Mouse (Mus musculus) lung, embryonic 16.5 days (tissue): ENCODE results near the gene Prep. TPM values are rescaled to one million over a fixed set of nuclear protein-coding genes. Genes with fewer than 3 reads are reported as not detected.

Source experiments
- ATAC-seq: fragments of 200-750 bp; cut with Nextera tagmentation; 2 replicates; pipeline ENCODE4 v1.8.0; 2017; ENCODE audit warnings: low read depth, mild to moderate bottlenecking, moderate library complexity
- H3K27ac ChIP-seq: fragments of 300-500 bp; sonication (generic); 2 replicates; pipeline ENCODE4 v1.5.1; 2014; ENCODE audit warnings: mild to moderate bottlenecking, control low read depth, low read length
- H3K27me3 ChIP-seq: fragments of 300-500 bp; sonication (generic); 2 replicates; pipeline ENCODE4 v1.6.1; 2014; ENCODE audit warnings: low read depth, low read length, mixed read lengths; ENCODE audit not compliant: control insufficient read depth, insufficient read depth
- H3K36me3 ChIP-seq: fragments of 300-500 bp; sonication (generic); 2 replicates; pipeline ENCODE4 v1.6.1; 2014; ENCODE audit warnings: low read length; ENCODE audit not compliant: control insufficient read depth, insufficient read depth
- H3K4me1 ChIP-seq: fragments of 300-500 bp; sonication (generic); replicated peaks from 2 replicates; pipeline ENCODE4 v1.6.1; 2014; ENCODE audit warnings: low read length, mixed read lengths; ENCODE audit not compliant: control insufficient read depth, insufficient read depth
- H3K4me2 ChIP-seq: fragments of 300-500 bp; sonication (generic); 2 replicates; pipeline ENCODE4 v1.6.1; 2014; ENCODE audit warnings: low read depth, low read length, control low read depth
- H3K4me3 ChIP-seq: fragments of 300-500 bp; sonication (generic); 2 replicates; pipeline ENCODE4 v1.5.1; 2014; ENCODE audit warnings: mild to moderate bottlenecking, low read length, control low read depth
- H3K9ac ChIP-seq: fragments of 300-500 bp; sonication (generic); 2 replicates; pipeline ENCODE4 v1.6.1; 2014; ENCODE audit warnings: low read length, control low read depth
- H3K9me3 ChIP-seq: fragments of 300-500 bp; sonication (generic); 2 replicates; pipeline ENCODE4 v1.6.1; 2016; ENCODE audit warnings: low read length; ENCODE audit not compliant: control insufficient read depth
- WGBS: fragments of 180-500 bp; shearing (Covaris S2); extraction: QIAGEN DNeasy Blood & Tissue Kit; methylation state at CpG from one replicate; pipeline ENCODE4 v1.1.7; 2014; 5-methylcytosine and 5-hydroxymethylcytosine counted together
- polyA plus RNA-seq: library from polyadenylated mRNA; unstranded; fragments of >200 nt; fragmentation: Nextera tagmentation; extraction: Ambion mirVana; gene quantifications from 2 replicates; pipeline ENCODE4 v1.2.1, GENCODE M21; 2015

Prep gene
- polyA plus RNA-seq, 1 experiment from 2014 or later: 37.1 TPM

DNA sequence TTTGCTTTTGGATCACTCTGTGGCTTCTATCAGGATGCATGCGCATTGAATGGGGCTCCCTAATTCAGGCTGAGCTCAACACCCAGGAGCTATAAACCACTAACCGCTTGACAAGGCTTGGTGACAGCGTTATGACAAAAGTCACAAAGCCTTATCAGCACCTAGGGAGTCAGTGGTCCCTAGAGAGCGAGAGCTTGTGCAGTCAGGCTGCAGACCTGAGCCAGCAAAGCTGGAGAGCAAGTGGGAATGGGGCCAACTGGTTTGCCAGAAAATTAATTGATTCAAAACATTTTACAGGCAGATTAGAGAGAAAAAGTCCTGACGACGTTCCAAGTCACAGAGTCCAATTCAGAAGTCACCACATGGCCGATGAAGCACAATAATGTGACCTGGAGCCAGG is 37.1 kb downstream of the Prep start:
- no peak overlapping the region for H3K4me2 ChIP-seq
- no peak overlapping the region for H3K27ac ChIP-seq
- H3K9me3 ChIP-seq: no peaks in the 10 kb centered on the region
- no peak overlapping the region for H3K9ac ChIP-seq
- peaks cover 11% of the 10 kb centered on the region for H3K36me3 ChIP-seq
- peaks cover 4% of the 10 kb centered on the region for H3K4me1 ChIP-seq
- WGBS: 53% methylated on average over 7 of the region's 7 CpGs
- no peak; the same call in 1 of the 2 replicates for ATAC-seq
- no peaks in the 10 kb centered on the region for H3K27me3 ChIP-seq
- H3K4me3 ChIP-seq: no peak overlapping the region

DNA sequence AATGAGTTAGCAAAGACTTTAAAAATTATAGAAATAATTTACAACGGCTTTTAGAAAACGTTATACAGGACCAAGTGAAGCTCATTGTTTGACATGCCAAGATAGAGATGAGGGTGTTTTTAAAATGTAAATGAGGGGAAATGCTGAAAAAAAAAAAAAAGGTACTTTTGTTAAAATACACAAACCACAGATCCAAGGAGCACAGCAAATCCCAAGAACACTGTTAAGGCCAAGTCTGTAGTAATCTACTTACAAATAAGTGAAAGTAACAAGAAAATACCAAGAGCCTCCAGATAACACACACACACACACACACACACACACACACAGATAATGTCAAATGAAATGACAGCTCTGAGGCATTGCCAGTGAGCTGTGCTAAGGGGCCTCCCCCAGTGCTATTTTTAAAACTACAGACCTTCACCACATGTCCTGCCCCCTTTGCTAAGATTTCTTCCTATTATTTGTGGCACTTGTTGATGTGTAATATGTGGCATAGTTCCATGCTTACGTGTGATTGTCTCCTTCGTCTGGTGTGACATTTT is 37.6 kb downstream of the Prep start:
- Histone ChIP-seq H3K9ac (no peak overlapping the region), H3K9me3 (no peaks in the 10 kb centered on the region), H3K4me2 (no peak overlapping the region), H3K4me1 (peaks cover 4% of the 10 kb centered on the region), H3K27ac (no peak overlapping the region), H3K4me3 (no peak overlapping the region), H3K27me3 (no peaks in the 10 kb centered on the region), H3K36me3 (peaks cover 11% of the 10 kb centered on the region)
- no peak for ATAC-seq
- WGBS: 59% methylated on average over 4 of the region's 4 CpGs

DNA sequence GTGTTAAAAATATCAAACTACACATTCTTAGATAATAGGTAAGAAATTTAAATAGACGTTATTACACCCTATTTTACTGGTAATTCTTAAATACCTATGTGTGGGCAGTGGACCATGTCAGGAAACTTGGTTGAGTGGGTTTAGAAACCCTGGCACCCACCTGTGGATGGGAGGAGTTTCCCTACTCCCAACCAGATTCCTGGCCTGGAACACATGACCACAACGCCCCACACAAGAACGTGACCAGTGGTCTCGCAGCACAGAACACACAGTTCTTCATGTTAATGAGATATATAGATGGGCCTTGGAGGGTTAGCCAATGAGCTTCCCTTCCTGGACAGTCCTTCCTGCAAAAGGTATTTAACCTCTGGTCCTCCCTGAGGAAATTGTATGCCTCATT is 39.5 kb downstream of the Prep start:
- peaks cover 18% of the 10 kb centered on the region for H3K36me3 ChIP-seq
- no peak for ATAC-seq

DNA sequence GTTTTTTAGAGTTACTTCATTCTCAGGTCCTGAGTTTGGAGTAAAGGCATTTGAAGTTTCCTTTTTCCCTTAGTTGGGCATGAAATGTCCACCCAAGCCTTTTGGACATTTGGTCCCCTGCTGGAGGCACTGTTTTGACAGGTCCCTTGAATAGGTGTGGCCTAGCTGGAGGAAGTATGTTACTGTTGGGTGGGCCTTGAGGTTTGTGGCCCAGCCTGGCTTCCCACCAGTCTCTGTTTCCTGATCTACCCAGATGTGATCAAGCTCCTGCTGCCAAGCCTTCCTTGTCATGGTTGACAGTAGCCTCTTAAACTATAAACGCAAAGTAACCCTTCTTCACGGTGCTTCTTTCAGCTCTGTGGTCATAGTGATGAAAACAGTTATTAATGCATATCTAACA is 40.3 kb downstream of the Prep start:
- Histone ChIP-seq H3K36me3 (peaks cover 19% of the 10 kb centered on the region), H3K4me2 (no peak overlapping the region), H3K9ac (no peak overlapping the region), H3K4me3 (no peak overlapping the region), H3K27me3 (no peaks in the 10 kb centered on the region), H3K9me3 (no peaks in the 10 kb centered on the region), H3K27ac (no peak overlapping the region), H3K4me1 (peaks cover 4% of the 10 kb centered on the region)
- ATAC-seq: no peak
- WGBS: 88% methylated on average over 2 of the region's 2 CpGs

More for the DNA sequence above, 39.5 kb downstream of the Prep start:
- H3K9me3 ChIP-seq: no peaks in the 10 kb centered on the region
- peaks cover 4% of the 10 kb centered on the region for H3K4me1 ChIP-seq
- no peak overlapping the region for H3K9ac ChIP-seq
- no peak overlapping the region for H3K4me3 ChIP-seq
- H3K4me2 ChIP-seq: no peak overlapping the region
- no peaks in the 10 kb centered on the region for H3K27me3 ChIP-seq
- H3K27ac ChIP-seq: no peak overlapping the region
- 88% methylated on average over 4 of the region's 4 CpGs for WGBS

DNA sequence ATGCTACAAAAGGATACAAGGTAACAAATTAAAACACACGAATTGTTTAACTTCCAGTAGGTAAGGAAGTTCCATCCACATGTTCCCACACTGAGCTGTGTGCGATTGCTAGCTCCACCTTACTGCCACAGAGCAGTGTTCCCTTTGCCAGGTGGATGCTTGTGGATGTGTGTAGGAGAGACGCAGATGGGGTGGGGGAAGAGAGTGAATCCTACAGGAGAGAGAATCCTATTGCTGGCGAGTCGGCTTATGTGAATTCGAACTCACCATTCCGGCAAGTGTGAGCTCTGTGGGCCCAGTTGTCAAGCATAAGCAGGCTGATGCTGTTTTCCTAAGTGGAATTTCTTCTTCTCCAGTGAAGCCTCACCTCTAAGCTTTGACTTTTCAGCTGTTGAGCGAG is 42.0 kb downstream of the Prep start:
- 93% methylated on average over 8 of the region's 8 CpGs for WGBS
- peaks cover 23% of the 10 kb centered on the region for H3K36me3 ChIP-seq
- H3K4me3 ChIP-seq: no peak overlapping the region
- H3K4me1 ChIP-seq: peaks cover 2% of the 10 kb centered on the region
- H3K27ac ChIP-seq: no peak overlapping the region
- H3K27me3 ChIP-seq: no peaks in the 10 kb centered on the region
- no peak for ATAC-seq
- no peak overlapping the region for H3K9ac ChIP-seq
- no peaks in the 10 kb centered on the region for H3K9me3 ChIP-seq
- no peak overlapping the region for H3K4me2 ChIP-seq

DNA sequence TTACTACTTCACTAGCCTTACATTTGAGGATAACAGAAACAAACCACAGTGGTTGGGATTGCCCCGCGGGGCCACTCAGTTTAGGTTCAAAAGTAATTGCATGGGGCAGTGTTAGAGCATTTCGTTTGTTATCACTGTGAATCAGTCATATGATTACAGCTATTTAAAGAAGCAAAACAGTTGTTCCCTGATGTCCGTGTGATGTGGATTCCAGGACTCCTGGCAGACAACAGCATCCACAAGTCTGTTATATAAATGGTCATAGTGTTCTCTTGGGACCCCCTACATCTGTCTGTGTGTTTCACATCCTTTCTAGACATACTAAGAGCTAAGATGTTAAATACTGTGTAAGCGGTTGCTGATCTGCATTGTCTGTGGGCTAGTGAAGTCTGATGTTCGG is 43.0 kb downstream of the Prep start:
- WGBS: 85% methylated on average over 6 of the region's 6 CpGs

DNA sequence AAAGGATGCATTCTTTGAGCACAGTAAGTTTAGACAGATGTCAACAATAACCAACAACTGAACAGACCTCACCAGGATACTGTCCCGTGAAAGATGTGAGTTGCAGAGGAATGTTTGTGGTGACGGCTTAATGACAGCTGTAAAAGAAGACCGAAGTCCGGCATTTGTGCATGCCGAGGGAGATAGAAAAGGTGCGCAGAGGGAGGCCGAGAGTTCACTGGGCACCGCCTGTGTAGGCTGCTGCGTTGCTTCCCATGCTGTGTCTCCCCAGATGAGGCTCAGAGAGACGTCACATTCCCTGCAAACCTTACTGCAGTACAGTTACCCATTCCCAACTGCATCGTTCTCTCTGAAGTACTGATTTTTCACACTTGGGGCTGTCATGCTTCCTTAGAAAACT is 45.9 kb downstream of the Prep start:
- no peak overlapping the region for H3K4me3 ChIP-seq
- H3K9me3 ChIP-seq: peaks cover 4% of the 10 kb centered on the region; the same call in 1 of the 2 replicates
- no peak overlapping the region for H3K27ac ChIP-seq
- WGBS: 77% methylated on average over 11 of the region's 11 CpGs
- no peak overlapping the region for H3K4me2 ChIP-seq
- H3K4me1 ChIP-seq: no peaks in the 10 kb centered on the region
- H3K36me3 ChIP-seq: peaks cover 37% of the 10 kb centered on the region
- no peaks in the 10 kb centered on the region for H3K27me3 ChIP-seq
- H3K9ac ChIP-seq: no peak overlapping the region
- ATAC-seq: no peak

More for the DNA sequence above, 43.0 kb downstream of the Prep start:
- no peaks in the 10 kb centered on the region for H3K9me3 ChIP-seq
- peaks cover 26% of the 10 kb centered on the region for H3K36me3 ChIP-seq
- no peak overlapping the region for H3K9ac ChIP-seq
- ATAC-seq: no peak
- no peak overlapping the region for H3K4me3 ChIP-seq
- no peak overlapping the region for H3K27ac ChIP-seq
- H3K27me3 ChIP-seq: no peaks in the 10 kb centered on the region
- H3K4me2 ChIP-seq: no peak overlapping the region
- H3K4me1 ChIP-seq: no peaks in the 10 kb centered on the region

DNA sequence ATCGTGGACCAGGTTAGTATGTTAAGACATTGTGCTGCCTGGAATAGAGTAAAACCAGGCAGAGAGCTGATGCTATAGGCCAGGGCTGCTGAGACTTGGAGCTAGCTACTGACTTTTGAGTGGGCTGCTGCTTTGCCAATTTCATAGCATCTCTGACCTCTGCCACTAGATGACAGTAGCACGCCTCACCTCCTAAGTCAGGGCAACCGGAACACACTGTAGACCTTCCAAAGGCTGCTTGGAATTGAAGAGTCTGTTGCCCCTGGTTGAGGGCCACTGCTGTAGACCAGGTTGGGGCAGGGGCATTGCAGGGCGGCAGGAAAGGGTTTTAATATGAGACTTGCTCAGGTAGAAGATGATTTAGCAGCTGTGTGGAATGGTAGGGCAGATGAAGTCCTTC is 47.5 kb downstream of the Prep start:
- Histone ChIP-seq H3K27me3 (no peaks in the 10 kb centered on the region), H3K9me3 (peaks cover 4% of the 10 kb centered on the region; the same call in 1 of the 2 replicates), H3K36me3 (peaks cover 35% of the 10 kb centered on the region), H3K4me2 (no peak overlapping the region), H3K9ac (no peak overlapping the region), H3K4me1 (no peaks in the 10 kb centered on the region), H3K27ac (no peak overlapping the region), H3K4me3 (no peak overlapping the region)
- no peak for ATAC-seq
- 73% methylated on average over 4 of the region's 4 CpGs for WGBS

DNA sequence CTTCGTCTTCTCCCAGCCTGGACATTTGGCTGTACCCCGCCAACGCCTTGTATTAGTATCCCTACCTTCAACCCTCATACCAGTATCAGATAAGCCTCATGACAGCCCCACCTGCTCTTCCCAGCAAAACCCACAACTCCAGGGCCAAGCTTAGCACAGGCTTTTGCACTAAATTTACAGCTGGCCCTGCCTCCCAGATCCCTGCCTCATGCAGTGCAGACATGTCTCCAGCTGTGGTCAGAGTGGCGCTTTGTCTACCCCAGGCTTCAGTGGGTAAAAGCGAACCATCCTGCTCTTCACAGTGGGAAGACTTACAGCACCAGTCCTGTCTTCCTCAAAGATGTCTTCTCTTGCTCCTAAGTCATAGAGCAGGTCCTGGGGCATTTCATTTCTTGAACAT is 49.8 kb downstream of the Prep start:
- Histone ChIP-seq H3K4me2 (no peak overlapping the region), H3K9ac (no peak overlapping the region), H3K27me3 (no peaks in the 10 kb centered on the region), H3K4me3 (no peak overlapping the region), H3K9me3 (peaks cover 4% of the 10 kb centered on the region; the same call in 1 of the 2 replicates), H3K27ac (no peak overlapping the region), H3K36me3 (peaks cover 37% of the 10 kb centered on the region), H3K4me1 (no peaks in the 10 kb centered on the region)
- no peak for ATAC-seq
- WGBS: 96% methylated on average over 5 of the region's 5 CpGs

DNA sequence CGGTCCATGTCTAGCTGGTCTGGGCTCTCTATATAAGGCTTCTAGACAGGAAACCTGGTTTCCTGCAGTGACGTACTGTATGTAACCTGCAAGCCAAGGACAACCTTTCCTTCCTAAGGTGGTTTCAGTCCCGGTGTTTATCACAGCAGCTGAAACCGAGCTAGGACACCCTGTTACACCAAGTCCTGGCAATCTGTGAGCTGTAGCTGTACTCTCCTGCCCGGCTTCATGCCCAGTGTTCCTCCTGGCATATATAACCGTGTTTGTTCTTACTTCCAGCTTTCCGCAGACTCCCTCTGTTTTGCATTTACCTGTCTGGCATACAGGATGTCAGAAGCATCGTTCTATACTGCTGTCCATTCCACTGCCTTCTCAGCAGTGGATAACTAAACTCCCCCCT is 51.4 kb downstream of the Prep start:
- Histone ChIP-seq H3K4me2 (no peak overlapping the region), H3K4me3 (no peak overlapping the region), H3K9ac (no peak overlapping the region), H3K4me1 (no peaks in the 10 kb centered on the region), H3K27me3 (no peaks in the 10 kb centered on the region), H3K9me3 (peaks cover 4% of the 10 kb centered on the region; the same call in 1 of the 2 replicates), H3K27ac (no peak overlapping the region), H3K36me3 (peaks cover 37% of the 10 kb centered on the region)
- 89% methylated on average over 8 of the region's 8 CpGs for WGBS
- ATAC-seq: no peak
